Mouse (Mus musculus): ENCODE data around the gene Zfp61.

Gene Zfp61

GRCm38 (mm10) chr7:24300771-24301282 lies at the start of gene Zfp61:
Gene Zfp61, minus strand, starts transcription at chr7:24301232.
- DNase-seq: peak; percentile 70 to 73

DNA sequence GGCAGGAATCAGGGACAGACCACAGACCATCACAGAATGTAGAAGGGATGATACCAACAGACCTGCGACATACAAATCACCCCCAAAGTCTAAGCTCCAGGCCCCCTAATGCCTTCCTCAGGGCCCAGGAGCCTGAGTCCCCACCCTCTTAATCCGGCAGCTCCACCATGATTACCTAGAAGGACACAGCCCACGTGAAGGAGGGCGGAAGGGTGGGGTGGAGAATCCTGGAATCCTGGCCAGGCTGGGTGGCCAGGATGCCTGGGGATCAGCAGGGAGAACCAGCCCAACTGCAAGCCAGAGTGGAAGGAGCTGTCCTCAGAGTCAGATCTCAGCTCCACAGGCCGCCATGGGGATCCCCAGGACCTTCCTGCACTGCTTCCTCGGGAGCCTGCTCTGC lies 47.9 kb upstream of the Zfp61 start, which contains the start of gene Lypd5:
TSS of gene Lypd5 (plus strand) at position 301 of the 400 bp plus-strand sequence.
- no peak for DNase-seq

GRCm38 (mm10) chr7:24346444-24346843 lies 45.4 kb upstream of the Zfp61 start:
- DNase-seq: no peak

GRCm38 (mm10) chr7:24343701-24344272 lies 42.8 kb upstream of the Zfp61 start:
- no peak for DNase-seq

GRCm38 (mm10) chr7:24338241-24338640 lies 37.2 kb upstream of the Zfp61 start:
- DNase-seq: peak in 1 of 2 experiments; percentile 41

DNA sequence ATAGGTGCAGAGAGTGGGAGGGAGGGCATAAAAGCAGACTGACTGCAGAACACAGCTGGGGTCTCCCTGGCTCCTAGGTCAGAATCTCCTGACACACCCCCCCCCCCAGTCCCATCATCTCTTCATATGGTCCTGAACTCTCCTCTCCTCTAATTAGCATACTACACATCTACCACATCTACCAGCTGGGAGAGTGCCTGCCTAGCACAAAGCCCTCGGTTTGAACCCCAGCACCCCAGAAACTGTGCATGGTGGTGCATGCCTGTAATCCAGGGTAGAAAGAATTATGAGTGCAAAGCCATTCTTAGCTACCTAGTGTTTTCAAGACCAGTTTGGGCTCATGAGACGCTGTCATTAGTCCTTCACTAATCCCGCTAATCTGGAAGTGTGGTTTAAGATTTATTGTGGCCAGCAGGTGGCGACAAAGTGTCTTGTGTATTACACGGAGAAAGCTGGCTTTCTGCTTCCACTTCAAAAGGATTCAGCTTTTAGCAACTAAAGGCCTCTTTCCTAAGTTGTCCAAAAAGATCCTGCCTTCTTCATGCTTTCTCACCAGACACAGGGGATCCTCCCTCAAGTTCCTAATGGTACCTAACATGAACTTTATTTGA lies 34.8 kb upstream of the Zfp61 start:
- DNase-seq: peak; percentile 89 to 92

- peak; percentile 43 to 48 for DNase-seq
Measured at GRCm38 (mm10) chr7:24333304-24333986, 32.4 kb upstream of the Zfp61 start, which contains the start of gene Tescl. Gene Tescl, minus strand, starts transcription at chr7:24333936.

- no peak for DNase-seq
Measured at GRCm38 (mm10) chr7:24327281-24327975, 26.4 kb upstream of the Zfp61 start.

DNA sequence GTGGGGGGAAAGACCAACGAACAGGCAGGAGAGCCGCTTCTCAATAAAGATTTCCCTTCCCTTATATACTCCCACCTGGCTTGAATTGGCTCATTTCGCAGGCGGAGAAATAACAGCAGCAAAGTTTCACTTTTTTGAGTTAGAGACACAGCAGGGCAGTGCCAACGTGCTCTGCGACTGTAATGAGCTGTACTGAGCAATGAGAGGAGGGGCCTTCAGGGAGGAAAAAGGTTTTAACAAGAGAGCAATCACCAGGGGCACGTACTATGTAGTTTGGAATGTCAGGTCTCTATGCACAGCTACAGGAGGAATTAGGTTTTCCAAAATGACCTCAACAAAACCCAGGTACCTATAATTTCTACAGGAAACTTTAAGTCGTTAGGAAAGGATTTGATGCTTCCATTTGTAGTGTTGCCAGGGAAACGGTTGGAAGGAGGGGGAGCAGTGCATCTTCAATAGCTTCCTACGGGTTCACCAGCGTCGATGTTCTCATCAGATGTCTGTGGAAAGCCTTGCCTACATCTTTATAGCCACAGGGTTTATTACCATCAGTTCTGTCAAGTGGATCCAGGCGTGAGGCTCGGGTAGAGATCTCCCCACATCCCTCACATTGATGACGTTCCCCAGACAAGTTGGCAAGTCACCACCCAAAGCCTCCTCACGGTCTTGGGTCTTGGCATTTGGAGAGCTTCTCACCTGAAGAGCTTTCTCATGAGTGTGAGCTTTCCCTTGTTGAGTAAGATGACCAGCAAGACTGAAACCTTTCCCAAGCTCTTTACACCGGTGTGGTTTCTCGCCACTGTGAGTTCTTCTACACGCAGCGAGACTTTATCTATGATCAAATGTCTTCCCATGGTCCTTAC lies 25.5 kb upstream of the Zfp61 start:
- no peak for DNase-seq

DNA sequence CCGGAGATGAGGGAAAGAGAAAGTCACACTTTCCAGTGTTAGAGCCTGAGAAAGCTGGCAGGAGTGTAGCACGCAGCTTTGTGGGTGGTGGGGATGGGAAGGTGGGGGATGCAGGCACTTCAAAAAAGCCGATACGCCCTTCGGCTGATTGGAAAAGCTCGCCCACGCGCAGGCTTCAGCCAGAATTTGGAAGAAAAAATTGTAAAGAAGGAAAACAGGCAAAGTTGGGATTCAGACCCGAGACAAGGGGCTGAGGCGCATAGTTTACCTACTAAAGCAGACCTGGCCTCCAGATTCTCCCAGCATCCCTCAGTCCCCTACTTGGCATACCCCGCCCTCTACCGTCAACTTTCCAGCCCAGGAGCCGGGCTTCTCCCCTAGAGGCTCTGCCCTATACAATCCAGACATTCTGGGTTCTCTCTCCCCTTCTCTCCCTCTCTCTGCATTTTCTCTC lies 24.7 kb upstream of the Zfp61 start:
- peak; percentile 16 to 28 for DNase-seq

DNA sequence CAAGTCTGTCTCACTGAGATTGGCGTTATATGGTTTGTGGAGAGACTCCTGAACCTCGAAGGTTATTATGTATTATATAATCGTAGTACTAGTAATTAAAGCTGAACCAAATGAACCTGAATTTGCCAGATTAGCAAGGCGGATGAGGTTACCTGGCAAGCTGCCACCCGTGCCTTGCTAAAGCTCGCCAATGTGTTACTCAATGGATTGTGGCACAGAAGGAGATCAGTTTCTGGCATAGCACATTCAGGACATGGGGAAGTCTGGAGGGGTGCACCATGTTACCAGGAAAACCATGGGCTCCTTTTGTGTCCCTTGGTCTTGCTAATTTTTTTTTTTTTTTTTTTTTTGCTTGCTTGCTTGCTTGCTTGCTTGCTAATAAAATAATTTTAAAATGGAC lies 24.2 kb upstream of the Zfp61 start:
- DNase-seq: peak; percentile 68 to 70

DNA sequence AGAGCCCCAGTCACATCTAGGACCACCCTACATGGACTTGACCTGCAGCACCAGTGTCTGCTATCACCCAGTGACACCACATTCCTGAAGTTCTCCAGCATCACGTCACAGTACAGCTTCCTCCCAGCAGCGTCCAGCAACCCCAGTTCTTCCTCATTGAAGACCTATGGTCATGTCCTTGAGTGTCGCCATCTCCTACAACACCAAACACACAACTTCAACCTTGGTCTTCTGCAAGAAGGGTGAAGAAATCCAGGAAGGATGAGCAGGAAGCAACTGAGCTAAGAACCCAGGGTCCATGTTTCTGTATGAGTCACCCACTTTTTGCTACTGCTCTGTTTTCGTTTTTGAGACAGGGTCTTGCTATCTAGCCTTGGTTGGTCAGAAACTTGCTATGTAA lies 21.6 kb upstream of the Zfp61 start:
- no peak for DNase-seq

- no peak for DNase-seq
Measured at GRCm38 (mm10) chr7:24318942-24319341, 17.9 kb upstream of the Zfp61 start.

DNA sequence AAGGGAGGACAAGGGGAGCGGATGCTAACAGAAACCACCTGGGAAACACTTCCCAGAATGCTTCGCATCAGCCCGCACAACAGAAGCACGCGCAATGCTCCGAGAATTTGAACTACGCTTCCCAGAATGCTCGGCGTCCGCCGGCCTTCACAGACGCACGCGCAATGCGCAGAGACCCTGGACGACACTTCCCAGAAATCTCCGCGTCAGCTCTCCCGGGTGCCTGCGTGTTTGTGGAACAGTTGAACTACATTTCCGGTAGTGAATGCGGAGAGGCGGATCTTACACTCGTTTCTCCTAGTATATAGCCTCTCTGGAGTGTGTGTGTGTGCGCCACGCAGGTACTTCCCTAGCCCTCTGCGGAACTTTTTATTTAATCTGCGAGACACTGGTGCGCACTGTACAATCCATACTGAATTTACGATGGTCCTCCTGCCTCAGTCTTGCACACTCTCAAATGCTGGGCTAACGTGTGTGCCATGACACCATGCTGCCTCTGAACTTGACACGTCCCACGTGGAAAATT lies 15.6 kb upstream of the Zfp61 start, which contains the start of gene Zfp94:
TSS of gene Zfp94 (minus strand) at position 100 of the 526 bp plus-strand sequence.
- peak; percentile 94 to 97 for DNase-seq

DNA sequence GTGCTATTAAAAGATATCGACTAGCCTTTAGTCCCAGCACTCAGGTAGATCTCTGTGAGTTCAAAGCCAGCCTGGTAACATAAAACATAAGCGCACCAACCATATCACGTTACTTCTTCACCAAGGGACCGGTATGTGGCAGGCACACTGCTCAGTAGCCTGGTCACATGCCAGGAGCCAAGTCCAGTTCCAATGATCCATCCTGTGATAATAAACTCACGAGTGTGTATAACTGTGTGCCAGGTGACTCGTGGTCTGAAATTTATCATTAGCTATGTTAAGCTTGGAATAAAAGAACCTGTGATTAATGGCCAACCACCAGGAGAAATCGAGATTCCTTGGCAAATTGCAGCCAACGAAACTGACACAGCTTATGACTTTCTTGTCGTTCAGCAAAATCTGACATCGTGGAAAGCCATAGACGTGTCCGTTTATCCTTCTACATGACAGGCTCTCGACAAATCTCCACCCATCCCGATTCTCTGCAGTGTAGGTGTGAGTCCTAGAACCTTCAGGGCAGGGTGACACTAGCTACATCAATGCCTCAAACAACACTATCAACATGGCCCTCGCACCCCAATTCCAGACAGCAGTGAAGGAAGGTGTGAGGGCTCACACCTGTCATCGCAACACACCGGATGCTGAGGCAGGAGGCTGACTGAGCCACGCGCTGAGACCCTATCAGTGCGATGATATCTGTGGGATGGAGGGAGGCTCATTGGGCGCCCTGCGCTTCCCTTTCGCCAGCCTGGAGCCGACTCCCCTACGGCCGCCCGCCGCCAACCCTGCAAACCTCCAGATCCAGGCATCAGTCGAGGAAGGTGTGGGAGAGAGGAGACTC lies 14.9 kb upstream of the Zfp61 start:
- peak; percentile 51 to 52 for DNase-seq

GRCm38 (mm10) chr7:24299823-24300481 lies 1.1 kb downstream of the Zfp61 start:
- DNase-seq: peak; percentile 75 to 77

GRCm38 (mm10) chr7:24298973-24299708 lies 1.9 kb downstream of the Zfp61 start:
- peak; percentile 89 to 90 for DNase-seq

GRCm38 (mm10) chr7:24298635-24298972 lies 2.4 kb downstream of the Zfp61 start:
- peak in 1 of 2 experiments; percentile 53 for DNase-seq

- DNase-seq: no peak
Measured at GRCm38 (mm10) chr7:24297361-24298095, 3.5 kb downstream of the Zfp61 start.
